Mouse (Mus musculus) ES-E14 (cell line): ENCODE measurements around the gene Il17c.

Source experiments
- CHD2 ChIP-seq: IDR thresholded peaks from 2 replicates; pipeline ENCODE4 v1.6.1; 2014; ENCODE audit warnings: mild to moderate bottlenecking, low read depth, low read length, inconsistent platforms
- MAFK ChIP-seq: IDR thresholded peaks from 2 replicates; pipeline ENCODE4 v1.6.1; 2014; ENCODE audit warnings: mild to moderate bottlenecking, low read depth, low read length, inconsistent platforms; ENCODE audit not compliant: insufficient read depth
- ZC3H11A ChIP-seq: IDR thresholded peaks from 2 replicates; pipeline ENCODE4 v1.6.1; 2012; ENCODE audit warnings: low read depth, mild to moderate bottlenecking, inconsistent platforms, low read length, borderline replicate concordance

- TF ChIP-seq MAFK, result no peak
- TF ChIP-seq ZC3H11A, result no peak
- TF ChIP-seq CHD2, result no peak
These were observed 1.4 kb downstream of the Il17c start for GRCm38 (mm10) chr8:122423217-122423616.
